Mouse (Mus musculus): ENCODE measurements around the gene Fam193b. TPM values are rescaled to one million over a fixed set of nuclear protein-coding genes. Genes with fewer than 3 reads are reported as not detected.

Gene Fam193b
- total RNA-seq, 1 experiment from 2014 or later, result 42.5 TPM

GRCm38 (mm10) chr13:55527212-55527611 is 43.7 kb downstream of the Fam193b start:
- no peak for DNase-seq

GRCm38 (mm10) chr13:55525733-55526553 is 45.0 kb downstream of the Fam193b start:
- DNase-seq, result no peak

GRCm38 (mm10) chr13:55523951-55524600 is 46.8 kb downstream of the Fam193b start:
- no peak for DNase-seq

- DNase-seq, result peak; percentile 79
Measured at GRCm38 (mm10) chr13:55523278-55523677, 47.6 kb downstream of the Fam193b start.

- DNase-seq, result no peak
Measured at GRCm38 (mm10) chr13:55522730-55523129, 48.2 kb downstream of the Fam193b start.

- DNase-seq, result no peak
Measured at GRCm38 (mm10) chr13:55519606-55520005, 51.3 kb downstream of the Fam193b start.

GRCm38 (mm10) chr13:55516955-55517354 is 54.0 kb downstream of the Fam193b start:
- peak; percentile 93 for DNase-seq

GRCm38 (mm10) chr13:55513828-55514227 is 57.1 kb downstream of the Fam193b start:
- DNase-seq, result no peak

GRCm38 (mm10) chr13:55513111-55513748 is 57.7 kb downstream of the Fam193b start, which contains the start of gene Pdlim7:
Gene Pdlim7, minus strand, starts transcription at chr13:55513676.
- peak; percentile 93 for DNase-seq

- peak; percentile 66 for DNase-seq
Measured at GRCm38 (mm10) chr13:55512379-55513031, 58.4 kb downstream of the Fam193b start.

- no peak for DNase-seq
Measured at GRCm38 (mm10) chr13:55511492-55511861, 59.4 kb downstream of the Fam193b start.

GRCm38 (mm10) chr13:55510668-55511491 is 60.0 kb downstream of the Fam193b start:
- DNase-seq, result peak; percentile 82

- no peak for DNase-seq
Measured at GRCm38 (mm10) chr13:55510332-55510667, 60.6 kb downstream of the Fam193b start.

- DNase-seq, result no peak
Measured at GRCm38 (mm10) chr13:55508531-55508930, 62.4 kb downstream of the Fam193b start.

- DNase-seq, result no peak
Measured at GRCm38 (mm10) chr13:55507877-55508276, 63.0 kb downstream of the Fam193b start.

- peak; percentile 63 for DNase-seq
Measured at GRCm38 (mm10) chr13:55506697-55507096, 64.2 kb downstream of the Fam193b start.

GRCm38 (mm10) chr13:55505810-55506209 is 65.1 kb downstream of the Fam193b start:
- no peak for DNase-seq

- no peak for DNase-seq
Measured at GRCm38 (mm10) chr13:55504390-55504789, 66.5 kb downstream of the Fam193b start.

GRCm38 (mm10) chr13:55502405-55502804 is 68.5 kb downstream of the Fam193b start:
- no peak for DNase-seq

- DNase-seq, result no peak
Measured at GRCm38 (mm10) chr13:55500575-55500974, 70.3 kb downstream of the Fam193b start.

- DNase-seq, result no peak
Measured at GRCm38 (mm10) chr13:55498906-55499305, 72.0 kb downstream of the Fam193b start.

GRCm38 (mm10) chr13:55496661-55497060 is 74.3 kb downstream of the Fam193b start:
- DNase-seq, result peak; percentile 50

Measured in adrenal gland, postnatal 14 days (tissue).